Mouse (Mus musculus) brain, embryonic 14.5 days (tissue): Measurements from ENCODE around the gene 0610037L13Rik.

Experiments
- CTCF ChIP-seq: fragments of 200-500 bp; IDR thresholded peaks from 2 replicates; pipeline ENCODE4 v1.5.1; 2012; ENCODE audit warnings: inconsistent platforms, mild to moderate bottlenecking, moderate library complexity, borderline replicate concordance; ENCODE audit not compliant: insufficient read depth, insufficient read length; ENCODE audit errors: extremely low read depth
- POLR2A ChIP-seq: fragments of 200-500 bp; IDR thresholded peaks from 2 replicates; pipeline ENCODE4 v1.6.1; 2012; ENCODE audit warnings: mild to moderate bottlenecking, inconsistent platforms, borderline replicate concordance; ENCODE audit not compliant: poor library complexity, insufficient read depth, insufficient read length, severe bottlenecking; ENCODE audit errors: extremely low read depth

DNA sequence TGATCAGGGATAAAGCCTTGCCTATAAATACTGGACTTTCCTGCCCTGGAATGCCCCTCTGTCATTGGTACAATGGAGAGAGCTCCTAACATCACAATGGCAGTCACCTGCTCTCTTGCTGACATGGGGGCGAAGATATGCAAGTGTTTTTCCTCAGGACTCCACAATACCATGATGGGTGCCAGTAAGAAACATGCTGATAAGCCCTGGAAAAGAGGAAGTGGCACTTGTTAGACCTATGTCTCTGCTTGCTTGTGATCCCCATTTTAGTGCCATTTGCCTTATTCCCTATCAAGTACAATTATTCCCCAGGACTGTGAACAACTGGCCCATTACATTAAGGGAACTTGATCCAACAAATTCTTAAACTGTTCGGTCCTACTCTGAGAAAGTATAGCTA is 39.1 kb downstream of the 0610037L13Rik start:
- TF ChIP-seq POLR2A = no peak
- no peak for TF ChIP-seq CTCF
